Mouse (Mus musculus): Measurements from ENCODE around the gene Rin3. TPM values are rescaled to one million over a fixed set of nuclear protein-coding genes. Genes with fewer than 3 reads are reported as not detected.

Rin3 gene
- total RNA-seq, 2 experiments from 2014 or later, result 4.0 to 4.4 TPM

DNA sequence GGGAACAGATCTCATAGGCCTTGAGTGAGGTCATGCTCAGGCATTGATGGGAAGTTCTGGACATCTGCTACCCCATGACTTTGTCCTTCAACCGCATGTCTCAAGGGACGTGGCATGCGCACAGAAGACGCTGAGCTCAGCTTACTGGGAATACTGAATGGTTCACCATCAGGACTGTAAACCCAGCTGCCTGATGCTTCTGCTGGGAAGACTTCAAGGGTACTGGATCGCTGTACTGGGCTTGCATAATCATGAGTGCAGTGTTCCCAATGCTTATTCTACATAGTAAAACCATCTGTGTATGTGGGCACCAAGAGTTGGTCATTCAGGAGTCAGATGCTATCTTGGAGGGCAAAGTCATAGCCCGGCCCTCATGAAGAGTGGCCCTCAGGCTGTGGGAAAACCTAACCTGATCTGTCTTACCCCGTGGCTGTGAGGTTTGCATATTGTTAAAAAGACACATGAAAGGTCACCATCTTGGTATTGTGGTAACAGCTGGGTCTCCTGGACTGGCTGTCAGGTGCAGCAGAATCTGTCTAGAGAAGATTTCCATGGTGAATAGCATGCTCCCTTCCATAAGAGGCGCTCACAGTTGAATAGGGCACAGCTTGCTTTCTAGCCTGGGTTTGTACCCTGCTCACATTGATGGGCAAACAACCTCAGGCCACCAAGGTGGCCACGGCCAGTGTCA, 83.4 kb downstream of the Rin3 start:
- no peak for DNase-seq (ENCODE audit: low spot score in 2 of 2)

DNA sequence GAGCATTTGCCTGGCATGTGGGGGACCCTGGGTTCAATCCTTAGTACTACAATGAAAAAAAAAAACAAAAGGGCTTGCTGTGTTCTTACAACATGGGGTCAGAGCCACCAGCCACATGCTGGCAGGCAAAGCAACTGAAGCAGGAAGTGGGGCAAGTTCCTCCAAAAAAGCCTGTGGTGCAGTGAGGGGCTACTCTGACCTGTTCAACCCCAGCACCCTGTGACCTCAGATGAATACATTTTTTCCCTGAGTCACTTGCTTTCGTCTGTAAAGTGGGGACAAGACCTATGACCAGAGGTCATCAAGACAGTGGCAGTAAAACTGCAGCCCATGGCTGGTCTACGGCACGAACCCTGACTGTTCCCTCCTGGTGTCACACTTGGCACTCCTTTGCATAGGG, 84.2 kb downstream of the Rin3 start:
- no peak for DNase-seq (ENCODE audit: low spot score in 2 of 2)

- no peak for DNase-seq (ENCODE audit: low spot score in 2 of 2)
Measured at GRCm38 (mm10) chr12:102368066-102368465, 85.2 kb downstream of the Rin3 start.

DNA sequence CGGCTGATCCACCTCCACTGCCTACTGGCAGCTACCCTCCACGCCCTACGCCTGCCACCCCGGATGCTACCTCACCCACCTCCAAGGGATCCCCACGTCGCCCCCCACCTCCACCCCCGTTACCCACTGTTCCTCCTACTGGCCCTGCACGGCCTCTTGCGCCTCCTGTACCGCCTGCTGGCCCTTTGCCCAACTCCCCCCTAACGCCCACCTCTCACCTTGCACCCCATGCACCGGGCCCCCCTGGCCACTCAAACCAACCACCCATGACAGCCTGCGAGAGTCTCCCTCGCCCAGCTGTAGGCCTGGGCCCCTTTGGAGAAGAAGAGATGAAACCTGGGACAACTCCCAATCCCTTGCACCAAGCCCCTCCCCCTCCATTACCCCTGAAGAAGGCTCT, 85.7 kb downstream of the Rin3 start:
- DNase-seq (ENCODE audit: low spot score in 2 of 2), result no peak

GRCm38 (mm10) chr12:102369488-102370235, 86.8 kb downstream of the Rin3 start:
- no peak for DNase-seq (ENCODE audit: low spot score in 2 of 2)

GRCm38 (mm10) chr12:102370931-102371500, 88.2 kb downstream of the Rin3 start:
- DNase-seq (ENCODE audit: low spot score in 2 of 2), result no peak

DNA sequence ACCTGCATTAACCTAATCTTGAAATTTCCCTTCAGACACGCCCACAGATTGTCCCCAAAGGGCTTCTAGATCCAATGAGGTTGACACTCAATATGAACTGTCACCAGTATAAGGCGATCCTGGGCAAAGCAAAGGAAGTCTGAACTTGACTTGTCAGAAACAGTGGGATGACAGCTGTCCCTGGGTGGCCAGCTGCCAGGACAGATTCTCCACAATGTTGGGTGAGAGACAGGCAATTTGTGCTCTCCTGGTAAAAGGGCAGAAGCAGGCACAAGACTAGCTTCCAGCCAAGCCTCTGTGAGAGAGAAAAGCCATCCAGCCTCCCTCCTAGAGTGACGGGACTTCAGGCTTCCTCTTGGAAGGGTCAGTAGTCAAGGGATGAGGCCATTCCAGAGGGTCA, 89.5 kb downstream of the Rin3 start:
- DNase-seq (ENCODE audit: low spot score in 2 of 2), result no peak

GRCm38 (mm10) chr12:102382180-102382579, 99.3 kb downstream of the Rin3 start:
- no peak for DNase-seq (ENCODE audit: low spot score in 2 of 2)

GRCm38 (mm10) chr12:102383288-102383687, 100.4 kb downstream of the Rin3 start:
- no peak for DNase-seq (ENCODE audit: low spot score in 2 of 2)

DNA sequence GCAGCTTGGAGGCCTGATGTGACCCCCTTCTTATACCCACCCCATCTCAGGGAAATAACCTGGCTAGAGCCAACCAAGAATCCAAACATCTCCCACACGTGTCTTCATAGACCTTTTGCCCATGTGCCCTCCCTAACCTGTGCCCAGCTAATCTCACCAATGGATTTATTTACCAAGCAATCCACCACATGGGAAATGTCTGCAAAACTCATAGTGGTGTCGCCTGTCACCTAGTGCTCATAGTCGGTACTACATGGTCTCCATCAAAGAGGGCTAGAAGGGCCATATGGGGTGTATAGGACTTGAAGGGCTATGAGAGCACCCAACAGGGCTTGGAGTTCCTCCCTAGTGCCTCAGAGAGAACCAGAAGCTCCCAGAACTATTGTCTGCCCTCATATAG, 102.0 kb downstream of the Rin3 start:
- peak; percentile 52 to 77 for DNase-seq (ENCODE audit: low spot score in 2 of 2)

GRCm38 (mm10) chr12:102387219-102387917, 104.5 kb downstream of the Rin3 start:
- DNase-seq (ENCODE audit: low spot score in 2 of 2), result peak; percentile 86 to 93

DNA sequence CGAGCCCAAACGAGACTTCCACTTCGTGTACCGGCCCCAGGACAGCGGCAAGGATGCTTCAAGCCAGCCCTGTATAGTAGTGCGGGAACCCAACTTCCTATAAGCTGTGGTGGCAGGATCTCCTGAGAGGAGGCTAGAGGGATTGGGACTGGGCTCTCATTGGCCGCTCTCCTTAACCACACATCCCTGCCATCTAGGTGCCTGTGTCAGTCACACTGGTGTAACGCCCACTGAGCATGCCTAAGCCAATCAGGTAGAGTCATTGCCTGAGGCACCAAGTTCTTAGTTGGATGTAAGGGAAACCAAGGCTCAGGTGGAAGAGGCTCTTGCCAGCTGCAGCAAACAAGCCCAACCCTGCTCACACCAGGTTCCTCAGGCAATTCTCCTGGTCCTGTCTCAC, 107.2 kb downstream of the Rin3 start:
- DNase-seq (ENCODE audit: low spot score in 2 of 2), result no peak

DNA sequence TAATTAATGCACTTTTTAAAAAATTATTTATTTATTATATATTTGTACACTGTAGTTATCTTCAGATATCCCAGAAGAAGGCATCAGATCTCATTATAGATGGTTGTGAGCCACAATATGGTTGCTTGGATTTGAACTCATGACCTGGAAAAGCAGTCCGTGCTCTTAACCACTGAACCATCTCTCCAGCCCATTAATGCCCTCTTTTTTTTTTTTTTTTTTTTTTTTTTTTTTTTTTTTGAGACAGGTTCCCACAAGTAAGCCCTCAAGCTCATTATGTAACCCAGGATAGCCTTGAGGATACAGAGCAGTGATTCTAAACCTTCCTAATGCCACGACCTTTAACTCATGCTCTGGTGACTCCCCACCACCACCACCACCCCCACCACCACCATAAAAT, 108.3 kb downstream of the Rin3 start:
- DNase-seq (ENCODE audit: low spot score in 2 of 2), result no peak

DNA sequence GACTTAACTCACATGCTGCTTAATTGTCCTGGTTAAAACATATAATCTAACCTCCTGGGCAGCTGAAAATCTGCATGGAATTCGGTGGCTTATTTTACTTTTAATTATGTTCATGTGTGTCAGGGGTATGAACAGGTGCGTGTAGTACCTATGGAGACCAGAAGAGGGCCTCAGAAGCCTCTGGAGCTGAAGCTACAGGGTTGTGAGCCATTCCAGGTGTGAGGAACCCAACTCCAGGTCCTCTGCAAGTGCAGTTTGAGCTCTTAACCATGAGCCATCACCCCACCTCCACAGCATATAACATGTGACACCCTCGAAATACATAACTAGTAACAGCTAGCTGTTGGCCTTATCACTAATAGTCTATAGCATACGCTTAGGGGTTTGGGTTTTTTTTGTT, 109.1 kb downstream of the Rin3 start:
- no peak for DNase-seq (ENCODE audit: low spot score in 2 of 2)

DNA sequence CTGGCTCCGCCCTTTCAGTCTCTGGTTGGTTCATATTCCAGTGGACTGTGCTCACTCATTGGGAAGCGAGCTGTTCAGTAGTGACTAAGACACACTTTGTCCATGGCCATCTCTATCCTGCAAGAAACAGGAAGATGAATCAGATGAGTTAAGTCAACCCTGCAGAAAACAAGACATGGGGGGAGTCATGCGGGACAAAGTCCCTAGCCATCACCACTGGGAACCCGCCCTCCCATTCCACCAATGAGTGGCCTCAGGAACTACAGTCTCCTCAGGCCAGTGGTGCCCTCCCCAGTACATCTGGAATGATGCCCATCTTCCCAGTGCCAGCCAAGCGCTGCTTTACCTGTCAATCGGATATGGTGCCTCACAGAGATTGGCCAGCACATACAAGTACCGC, 111.6 kb downstream of the Rin3 start:
- no peak for DNase-seq (ENCODE audit: low spot score in 2 of 2)

DNA sequence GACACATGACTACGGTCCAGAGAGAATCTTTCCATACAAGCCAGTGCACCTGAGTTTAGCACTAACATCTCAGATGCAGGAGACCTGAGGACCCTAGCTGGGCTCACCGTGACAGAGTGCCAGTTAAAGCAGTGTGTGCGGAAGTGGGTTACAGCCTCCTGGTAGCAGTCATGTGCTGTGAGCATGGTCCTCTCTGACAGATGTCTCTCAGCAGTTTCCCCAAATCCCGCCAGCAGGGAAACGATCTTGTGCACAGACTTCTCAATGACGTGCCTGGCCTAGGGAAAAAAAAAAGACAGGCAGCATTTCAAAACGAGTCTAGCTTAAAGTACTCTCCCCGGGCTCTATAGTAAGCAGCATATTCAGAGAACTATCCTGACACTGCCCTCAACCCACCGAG, 112.7 kb downstream of the Rin3 start:
- no peak for DNase-seq (ENCODE audit: low spot score in 2 of 2)

GRCm38 (mm10) chr12:102395998-102396991, 113.4 kb downstream of the Rin3 start:
- no peak for DNase-seq (ENCODE audit: low spot score in 2 of 2)

DNA sequence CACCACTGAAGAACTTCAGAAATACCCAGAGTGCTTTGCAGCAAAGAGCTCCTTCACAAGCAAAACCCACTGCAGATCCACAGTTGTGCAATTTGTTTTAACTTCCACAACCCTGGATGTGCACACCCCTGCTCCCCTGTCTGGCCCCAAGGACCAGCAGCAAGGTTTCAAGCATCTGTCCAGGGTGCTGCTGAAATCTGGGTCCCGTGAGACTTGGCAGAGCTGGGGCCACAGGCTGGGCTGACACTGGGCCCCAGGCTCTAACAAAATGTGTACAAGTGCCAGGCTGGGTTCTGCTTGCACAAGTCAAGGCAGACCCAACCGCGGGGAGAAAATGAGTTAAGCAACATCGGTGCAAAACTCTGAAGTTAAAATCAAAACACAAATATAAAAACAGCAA, 115.7 kb downstream of the Rin3 start:
- no peak for DNase-seq (ENCODE audit: low spot score in 2 of 2)

- no peak for DNase-seq (ENCODE audit: low spot score in 2 of 2)
Measured at GRCm38 (mm10) chr12:102413171-102413570, 130.3 kb downstream of the Rin3 start.

DNA sequence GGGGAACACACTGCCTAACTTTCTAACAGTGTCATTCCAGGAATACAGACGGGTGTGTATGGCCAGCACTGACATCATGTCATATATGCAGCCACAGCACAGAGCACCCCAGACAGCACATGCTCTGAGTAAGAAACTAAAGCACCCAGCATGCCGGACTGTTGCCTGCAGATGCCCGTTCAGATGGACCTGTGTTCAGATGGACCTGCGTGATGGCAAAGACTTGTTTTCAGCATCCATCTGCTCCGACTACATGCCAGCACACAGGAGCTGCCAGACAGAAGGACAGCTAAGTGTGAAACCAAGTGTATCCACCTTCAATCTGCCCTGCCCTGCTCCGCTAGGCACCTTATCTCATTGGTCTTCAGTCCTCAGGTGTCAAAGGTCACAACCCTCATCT, 131.8 kb downstream of the Rin3 start:
- no peak for DNase-seq (ENCODE audit: low spot score in 2 of 2)

- no peak for DNase-seq (ENCODE audit: low spot score in 2 of 2)
Measured at GRCm38 (mm10) chr12:102416391-102416837, 133.6 kb downstream of the Rin3 start.

All from layer of hippocampus, postnatal 14 days (tissue).